Mouse (Mus musculus) Patski (cell line): ENCODE data around the gene Cadm2. TPM values are rescaled to one million over a fixed set of nuclear protein-coding genes. Genes with fewer than 3 reads are reported as not detected.

Experiments
- ATAC-seq: fragments of 100-300 bp; one replicate; pipeline ENCODE4 v1.8.0; 2021
- CTCF ChIA-PET: fragments of 350-600 bp; sonication (Branson Sonifier 250); formaldehyde crosslinking; loops from one replicate; lab custom pipeline; 2022; ENCODE audit warnings: inconsistent platforms; lab: Charles Lee
- POLR2A ChIA-PET: fragments of 350-600 bp; sonication (Branson Sonifier 250); formaldehyde crosslinking; loops from one replicate; lab custom pipeline; 2022; ENCODE audit warnings: antibody characterized with exemption, inconsistent platforms; lab: Charles Lee
- DNase-seq: peaks from one replicate; pipeline ENCODE4 v3.0.0-alpha.2; 2011; ENCODE audit warnings: low read depth, low spot score
- H3K27me3 ChIP-seq: fragments of 371-371 bp; one replicate; pipeline ENCODE4 v1.5.1; 2021
- CTCF ChIP-seq: fragments of 100-300 bp; IDR thresholded peaks from one replicate; pipeline ENCODE4 v1.5.1; 2021
- in situ Hi-C: fragments of 300-500 bp; cut with MboI; formaldehyde crosslinking; loops from 3 replicates; pipeline ENCODE4 v1.11.1; 2018; ENCODE audit warnings: low pct_unique_long_range_greater_than_20kb, mixed read lengths
- polyA plus RNA-seq: library from polyadenylated mRNA; unstranded; gene quantifications from one replicate; pipeline ENCODE4 v1.2.3, GENCODE M21; 2021

Gene Cadm2
- polyA plus RNA-seq, 1 experiment from 2014 or later = 0.51 TPM

DNA sequence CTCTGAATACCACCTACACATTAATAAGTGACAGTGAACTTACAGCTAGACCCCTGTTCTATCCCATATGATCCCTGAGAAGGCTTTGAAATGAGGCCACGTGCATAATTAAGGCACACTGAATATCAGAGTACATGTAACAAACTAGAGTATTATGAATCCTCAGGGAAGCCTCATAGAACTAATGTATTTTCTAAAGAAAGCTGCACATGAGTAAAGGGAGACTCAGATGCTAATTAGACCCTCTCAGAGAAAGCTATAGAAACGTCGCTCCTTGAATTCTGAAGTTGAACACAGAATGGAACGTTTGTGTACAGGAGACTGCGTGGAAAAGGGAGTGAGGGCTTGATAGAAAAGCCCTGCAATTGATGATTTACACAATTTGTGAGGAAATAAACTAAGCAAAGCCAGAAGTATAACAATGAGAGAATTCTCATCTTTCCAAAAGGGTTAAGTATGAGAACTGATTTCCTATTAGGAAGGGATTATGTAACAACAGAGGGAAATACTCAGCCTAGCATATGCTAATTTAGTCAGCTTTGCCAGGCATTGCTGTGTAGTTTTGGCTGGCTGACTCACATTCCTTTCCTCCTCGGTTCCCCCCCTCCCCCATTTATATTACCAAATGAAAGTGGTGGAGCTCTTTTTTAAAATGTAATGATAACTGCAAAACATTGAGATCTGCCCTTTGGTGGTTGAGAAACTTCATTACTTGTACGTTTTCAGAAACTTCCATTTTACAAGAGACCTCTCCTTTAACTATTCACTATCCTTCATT, 9.6 kb downstream of the Cadm2 start:
- in situ Hi-C loops = no loop called here
- peaks cover 11% of the 10 kb centered on the region for H3K27me3 ChIP-seq
- TF ChIP-seq CTCF = no peak
- no peak for ATAC-seq
- POLR2A ChIA-PET = interaction anchor here (1.0 kb wide), 1 partner anchor 9 kb away, joined by 4 read pairs; the partner anchor contains the start of gene Cadm2
- no peak for DNase-seq
- CTCF ChIA-PET = interaction anchor here (0.9 kb wide), 1 partner anchor 8 kb away, joined by 3 read pairs; no protein-coding TSS in a partner anchor

- DNase-seq = no peak
- TF ChIP-seq CTCF = no peak
- in situ Hi-C loops = no loop called here
- CTCF ChIA-PET = no interaction called here
- POLR2A ChIA-PET = no interaction called here
- H3K27me3 ChIP-seq = peaks cover 11% of the 10 kb centered on the region
- no peak for ATAC-seq
Observed at GRCm38 (mm10) chr16:67609116-67609515, 11.6 kb downstream of the Cadm2 start.

DNA sequence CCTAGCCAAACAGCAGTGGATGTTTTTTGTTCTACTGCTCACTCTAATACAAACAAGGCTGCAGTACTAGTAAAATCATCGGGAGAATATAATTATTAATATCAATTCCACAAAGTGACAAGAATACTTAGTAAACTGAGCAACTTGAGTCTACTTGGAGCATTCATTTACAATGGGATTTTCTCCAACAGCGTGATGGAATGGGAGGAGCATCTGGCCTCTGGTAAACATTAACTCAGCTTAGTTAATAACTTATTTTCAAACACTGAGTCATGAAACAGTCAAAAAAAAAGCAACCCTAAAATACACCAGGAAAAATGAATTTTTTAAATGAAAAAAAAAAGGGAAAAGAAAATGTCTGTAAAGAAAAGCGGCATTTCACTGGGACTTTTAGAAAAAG, 12.2 kb downstream of the Cadm2 start:
- peaks cover 11% of the 10 kb centered on the region for H3K27me3 ChIP-seq
- TF ChIP-seq CTCF = no peak
- ChIA-PET CTCF (no interaction called here), POLR2A (no interaction called here)
- DNase-seq (no peak), ATAC-seq (peak; percentile 73)
- in situ Hi-C loops = no loop called here

- in situ Hi-C loops = no loop called here
- ATAC-seq (no peak), DNase-seq (no peak)
- TF ChIP-seq CTCF = no peak
- CTCF ChIA-PET = no interaction called here
- peaks cover 12% of the 10 kb centered on the region for H3K27me3 ChIP-seq
- POLR2A ChIA-PET = interaction anchor here (0.6 kb wide), 1 partner anchor 23 kb away, joined by 3 read pairs; no protein-coding TSS in a partner anchor
Observed at GRCm38 (mm10) chr16:67605661-67606060, 15.0 kb downstream of the Cadm2 start.

DNA sequence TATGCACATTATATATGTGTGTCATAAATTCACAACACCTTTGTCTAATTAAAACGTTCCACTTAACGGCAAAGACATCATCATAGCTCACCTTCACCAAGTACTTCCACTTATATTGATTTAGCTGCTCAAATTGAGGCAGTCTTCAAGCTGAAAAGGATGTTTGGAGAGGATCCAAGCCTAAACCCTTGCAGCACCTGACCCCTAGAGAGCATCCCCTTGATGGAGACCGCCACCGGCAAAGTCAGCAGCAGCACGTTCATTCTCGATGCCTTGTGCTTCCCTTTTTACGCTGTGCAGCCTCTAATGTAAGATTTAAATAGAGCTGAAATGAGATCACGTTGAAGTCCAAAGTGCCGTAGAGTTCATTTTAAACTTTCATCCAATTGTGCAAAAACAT, 20.7 kb downstream of the Cadm2 start:
- POLR2A ChIA-PET = no interaction called here
- no peak for ATAC-seq
- CTCF ChIA-PET = no interaction called here

GRCm38 (mm10) chr16:67598841-67599240, 21.9 kb downstream of the Cadm2 start:
- ATAC-seq = no peak
- no peak for DNase-seq
- no peak for TF ChIP-seq CTCF

More for the DNA sequence above, 20.7 kb downstream of the Cadm2 start:
- no peak for DNase-seq
- no peak for TF ChIP-seq CTCF
- in situ Hi-C loops = no loop called here
- H3K27me3 ChIP-seq = peaks cover 9% of the 10 kb centered on the region

GRCm38 (mm10) chr16:67591015-67591414, 29.7 kb downstream of the Cadm2 start:
- POLR2A ChIA-PET = no interaction called here

More at GRCm38 (mm10) chr16:67598841-67599240, 21.9 kb downstream of the Cadm2 start:
- CTCF ChIA-PET = no interaction called here
- POLR2A ChIA-PET = no interaction called here
- peaks cover 9% of the 10 kb centered on the region for H3K27me3 ChIP-seq
- in situ Hi-C loops = no loop called here

GRCm38 (mm10) chr16:67578842-67579517, 41.7 kb downstream of the Cadm2 start:
- ChIA-PET POLR2A (no interaction called here), CTCF (no interaction called here)
- H3K27me3 ChIP-seq = peaks cover 2% of the 10 kb centered on the region
- ATAC-seq (no peak), DNase-seq (no peak)
- no peak for TF ChIP-seq CTCF
- in situ Hi-C loops = no loop called here

More at GRCm38 (mm10) chr16:67591015-67591414, 29.7 kb downstream of the Cadm2 start:
- ATAC-seq (no peak), DNase-seq (no peak)
- TF ChIP-seq CTCF = no peak
- CTCF ChIA-PET = no interaction called here
- in situ Hi-C loops = no loop called here
- H3K27me3 ChIP-seq = peaks cover 16% of the 10 kb centered on the region

DNA sequence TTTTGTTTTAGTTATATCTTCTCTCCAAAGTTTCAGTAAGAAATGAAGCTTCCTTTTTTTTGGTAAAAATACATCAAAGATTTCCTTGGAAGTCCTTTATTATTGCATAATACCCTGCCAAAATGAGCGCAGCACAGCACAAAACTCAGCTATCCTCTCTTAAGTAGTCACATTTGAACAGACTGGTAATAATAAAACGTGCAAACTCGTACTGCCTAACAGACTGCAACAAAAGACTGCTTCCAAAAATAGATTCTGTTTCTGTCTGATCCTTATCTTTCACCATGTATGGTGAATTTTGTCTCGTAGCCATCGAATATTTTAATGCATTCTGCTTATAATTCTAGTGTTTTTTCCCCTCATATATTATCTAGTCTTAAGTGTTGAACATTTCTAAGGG, 45.2 kb downstream of the Cadm2 start:
- ATAC-seq = no peak
- DNase-seq = no peak
- no peak for TF ChIP-seq CTCF
- POLR2A ChIA-PET = no interaction called here
- H3K27me3 ChIP-seq = peaks cover 2% of the 10 kb centered on the region
- in situ Hi-C loops = no loop called here
- CTCF ChIA-PET = no interaction called here

GRCm38 (mm10) chr16:67526992-67527391, 93.7 kb downstream of the Cadm2 start:
- ATAC-seq (no peak), DNase-seq (no peak)
- POLR2A ChIA-PET = no interaction called here
- H3K27me3 ChIP-seq = peaks cover 20% of the 10 kb centered on the region
- CTCF ChIA-PET = no interaction called here
- no peak for TF ChIP-seq CTCF
- in situ Hi-C loops = no loop called here

GRCm38 (mm10) chr16:67524878-67525277, 95.8 kb downstream of the Cadm2 start:
- ATAC-seq = no peak
- in situ Hi-C loops = no loop called here
- H3K27me3 ChIP-seq = peaks cover 18% of the 10 kb centered on the region
- CTCF ChIA-PET = no interaction called here
- no peak for DNase-seq
- no peak for TF ChIP-seq CTCF
- POLR2A ChIA-PET = no interaction called here
